Mouse (Mus musculus) MEL (cell line): ENCODE data around the gene Ccdc173. TPM values are rescaled to one million over a fixed set of nuclear protein-coding genes. Genes with fewer than 3 reads are reported as not detected.

Experiments used
- DNase-seq: peaks from one replicate; pipeline ENCODE4 v3.0.0; 2011; ENCODE audit warnings: low read depth, low spot score
- H3K27ac ChIP-seq: 2 replicates; pipeline ENCODE4 v1.5.1; 2012; ENCODE audit warnings: low read depth, mild to moderate bottlenecking, control low read depth, low read length, moderate library complexity; ENCODE audit not compliant: control insufficient read depth
- H3K27me3 ChIP-seq, 2 experiments: fragments of 150-350 bp in 1 of 2; sonication (generic) in 1 of 2; 2 replicates each; pipeline ENCODE4 v1.6.1; 2012; ENCODE audit warnings: low read length in 2 of 2, mild to moderate bottlenecking in 2 of 2, improper control_type of control experiment in 1 of 2, moderate library complexity in 1 of 2; ENCODE audit not compliant: insufficient read depth in 2 of 2, control insufficient read depth in 1 of 2
- H3K36me3 ChIP-seq, 2 experiments: 2 replicates each; pipeline ENCODE4 v1.6.1; 2012 to 2014; ENCODE audit warnings: low read length in 2 of 2, improper control_type of control experiment in 1 of 2, inconsistent platforms in 1 of 2, mild to moderate bottlenecking in 1 of 2; ENCODE audit not compliant: insufficient read depth in 2 of 2, control insufficient read depth in 1 of 2
- H3K4me1 ChIP-seq, 2 experiments: fragments of 150-350 bp in 1 of 2; sonication (generic) in 1 of 2; 2 replicates each; pipeline ENCODE4 v1.6.1; 2012; ENCODE audit warnings: low read length in 2 of 2, improper control_type of control experiment in 1 of 2, mild to moderate bottlenecking in 1 of 2; ENCODE audit not compliant: insufficient read depth in 2 of 2, control insufficient read depth in 1 of 2
- H3K4me3 ChIP-seq, 2 experiments: fragments of 150-350 bp in 1 of 2; sonication (generic) in 1 of 2; 2 replicates each; pipeline ENCODE4 v1.5.1; 2012; ENCODE audit warnings: low read depth in 2 of 2, low read length in 2 of 2, mild to moderate bottlenecking in 2 of 2, moderate library complexity in 2 of 2, control low read depth in 1 of 2, improper control_type of control experiment in 1 of 2; ENCODE audit not compliant: control insufficient read depth in 1 of 2, insufficient read depth in 1 of 2
- H3K79me2 ChIP-seq: 2 replicates; pipeline ENCODE4 v1.6.1; 2012; ENCODE audit warnings: mild to moderate bottlenecking, low read length, moderate library complexity; ENCODE audit not compliant: control insufficient read depth, poor library complexity, insufficient read depth
- H3K9ac ChIP-seq: 2 replicates; pipeline ENCODE4 v1.6.1; 2012; ENCODE audit warnings: low read depth, mild to moderate bottlenecking, control low read depth, low read length, moderate library complexity; ENCODE audit not compliant: control insufficient read depth, poor library complexity, severe bottlenecking
- H3K9me3 ChIP-seq: fragments of 150-350 bp; sonication (generic); replicated peaks from 2 replicates; pipeline ENCODE4 v1.6.1; 2012; ENCODE audit warnings: mild to moderate bottlenecking, low read length, improper control_type of control experiment, moderate library complexity; ENCODE audit not compliant: insufficient read depth
- BHLHE40 ChIP-seq: IDR thresholded peaks from 2 replicates; pipeline ENCODE4 v1.6.1; 2012; ENCODE audit warnings: low read depth, mild to moderate bottlenecking, inconsistent platforms, low read length, improper control_type of control experiment, borderline replicate concordance
- CHD1 ChIP-seq: IDR thresholded peaks from 2 replicates; pipeline ENCODE4 v1.6.1; 2012; ENCODE audit warnings: low read depth, mild to moderate bottlenecking, inconsistent platforms, low read length, improper control_type of control experiment
- CTCF ChIP-seq, 3 experiments: IDR thresholded peaks in 2 of 3; conservative IDR thresholded peaks in 1 of 3; 2 replicates each; pipeline ENCODE4 v1.5.1; 2011 to 2012; ENCODE audit warnings: low read length in 3 of 3, low read depth in 2 of 3, mild to moderate bottlenecking in 2 of 3, improper control_type of control experiment in 1 of 3, inconsistent platforms in 1 of 3, mixed read lengths in 1 of 3, moderate library complexity in 1 of 3; ENCODE audit not compliant: control insufficient read depth in 1 of 3, insufficient read depth in 1 of 3, poor library complexity in 1 of 3, severe bottlenecking in 1 of 3
- E2F4 ChIP-seq: IDR thresholded peaks from 2 replicates; pipeline ENCODE4 v1.6.1; 2011; ENCODE audit warnings: low read depth, low read length, improper control_type of control experiment, borderline replicate concordance
- ELF1 ChIP-seq: IDR thresholded peaks from 2 replicates; pipeline ENCODE4 v1.6.1; 2014; ENCODE audit warnings: low read depth, mild to moderate bottlenecking, inconsistent platforms, low read length, improper control_type of control experiment, moderate library complexity
- EP300 ChIP-seq, 2 experiments: IDR thresholded peaks; 2 replicates each; pipeline ENCODE4 v1.6.1; 2011; ENCODE audit warnings: improper control_type of control experiment in 2 of 2, low read length in 2 of 2, low read depth in 1 of 2, mild to moderate bottlenecking in 1 of 2
- ETS1 ChIP-seq: IDR thresholded peaks from 2 replicates; pipeline ENCODE4 v1.6.1; 2012; ENCODE audit warnings: low read depth, mild to moderate bottlenecking, inconsistent platforms, low read length, improper control_type of control experiment, moderate library complexity
- GABPA ChIP-seq: IDR thresholded peaks from 2 replicates; pipeline ENCODE4 v1.6.1; 2012; ENCODE audit warnings: low read depth, mild to moderate bottlenecking, inconsistent platforms, low read length, improper control_type of control experiment, moderate library complexity
- GATA1 ChIP-seq: IDR thresholded peaks from 2 replicates; pipeline ENCODE4 v1.6.1; 2011; ENCODE audit warnings: low read depth, low read length, improper control_type of control experiment
- HCFC1 ChIP-seq: IDR thresholded peaks from 2 replicates; pipeline ENCODE4 v1.6.1; 2012; ENCODE audit warnings: low read depth, mild to moderate bottlenecking, inconsistent platforms, low read length, improper control_type of control experiment, moderate library complexity
- JUND ChIP-seq: IDR thresholded peaks from 2 replicates; pipeline ENCODE4 v1.6.1; 2011; ENCODE audit warnings: low read depth, mild to moderate bottlenecking, improper control_type of control experiment, low read length
- KAT2A ChIP-seq: conservative IDR thresholded peaks from 2 replicates; pipeline ENCODE4 v1.6.1; 2012; ENCODE audit warnings: low read depth, low read length, improper control_type of control experiment, inconsistent platforms
- MAFK ChIP-seq: IDR thresholded peaks from 2 replicates; pipeline ENCODE4 v1.6.1; 2011; ENCODE audit warnings: low read depth, mild to moderate bottlenecking, low read length, improper control_type of control experiment, borderline replicate concordance
- MAX ChIP-seq: IDR thresholded peaks from 2 replicates; pipeline ENCODE4 v1.6.1; 2011; ENCODE audit warnings: low read length, improper control_type of control experiment
- MAZ ChIP-seq: IDR thresholded peaks from 2 replicates; pipeline ENCODE4 v1.6.1; 2012; ENCODE audit warnings: low read depth, mild to moderate bottlenecking, inconsistent platforms, low read length, improper control_type of control experiment
- MEF2A ChIP-seq: IDR thresholded peaks from 2 replicates; pipeline ENCODE4 v1.6.1; 2014; ENCODE audit warnings: low read depth, mild to moderate bottlenecking, inconsistent platforms, low read length, improper control_type of control experiment; ENCODE audit not compliant: poor library complexity, insufficient replicate concordance, severe bottlenecking; ENCODE audit errors: extremely low read depth
- MXI1 ChIP-seq: IDR thresholded peaks from 2 replicates; pipeline ENCODE4 v1.6.1; 2011; ENCODE audit warnings: mild to moderate bottlenecking, low read depth, low read length, improper control_type of control experiment
- MYC ChIP-seq: IDR thresholded peaks from 2 replicates; pipeline ENCODE4 v1.6.1; 2011; ENCODE audit warnings: low read depth, mild to moderate bottlenecking, low read length, improper control_type of control experiment, moderate library complexity
- NELFE ChIP-seq: IDR thresholded peaks from 2 replicates; pipeline ENCODE4 v1.6.1; 2011; ENCODE audit warnings: low read depth, low read length, improper control_type of control experiment
- NRF1 ChIP-seq: IDR thresholded peaks from 2 replicates; pipeline ENCODE4 v1.6.1; 2014; ENCODE audit warnings: low read depth, mild to moderate bottlenecking, inconsistent platforms, low read length, improper control_type of control experiment, moderate library complexity; ENCODE audit not compliant: poor library complexity, insufficient read depth, severe bottlenecking
- POLR2A ChIP-seq, 2 experiments: IDR thresholded peaks; 2 replicates each; pipeline ENCODE4 v1.6.1; 2011 to 2012; ENCODE audit warnings: low read length in 2 of 2, mild to moderate bottlenecking in 2 of 2, control low read depth in 1 of 2, improper control_type of control experiment in 1 of 2, low read depth in 1 of 2, moderate library complexity in 1 of 2; ENCODE audit not compliant: control insufficient read depth in 1 of 2, insufficient read depth in 1 of 2, poor library complexity in 1 of 2
- POLR2AphosphoS5 ChIP-seq: IDR thresholded peaks from 2 replicates; pipeline ENCODE4 v1.6.1; 2012; ENCODE audit warnings: low read depth, borderline replicate concordance, mild to moderate bottlenecking, inconsistent platforms, low read length, moderate library complexity, mixed read lengths
- RCOR1 ChIP-seq: IDR thresholded peaks from 2 replicates; pipeline ENCODE4 v1.6.1; 2012; ENCODE audit warnings: low read depth, mild to moderate bottlenecking, inconsistent platforms, low read length, improper control_type of control experiment
- SIN3A ChIP-seq: IDR thresholded peaks from 2 replicates; pipeline ENCODE4 v1.6.1; 2012; ENCODE audit warnings: low read length, improper control_type of control experiment, inconsistent platforms
- SMC3 ChIP-seq: IDR thresholded peaks from 2 replicates; pipeline ENCODE4 v1.6.1; 2011; ENCODE audit warnings: low read depth, low read length, improper control_type of control experiment
- TAL1 ChIP-seq: IDR thresholded peaks from 2 replicates; pipeline ENCODE4 v1.6.1; 2012; ENCODE audit warnings: mild to moderate bottlenecking, inconsistent platforms, low read length, moderate library complexity, mixed read lengths
- TBP ChIP-seq: IDR thresholded peaks from 2 replicates; pipeline ENCODE4 v1.8.0; 2011; ENCODE audit warnings: low read depth, low read length, improper control_type of control experiment
- TCF12 ChIP-seq: IDR thresholded peaks from 2 replicates; pipeline ENCODE4 v1.6.1; 2014; ENCODE audit warnings: low read depth, mild to moderate bottlenecking, inconsistent platforms, low read length, improper control_type of control experiment, moderate library complexity
- UBTF ChIP-seq: IDR thresholded peaks from 2 replicates; pipeline ENCODE4 v1.6.1; 2012; ENCODE audit warnings: low read depth, mild to moderate bottlenecking, inconsistent platforms, low read length, improper control_type of control experiment, moderate library complexity, borderline replicate concordance; ENCODE audit not compliant: insufficient read depth
- USF1 ChIP-seq: IDR thresholded peaks from 2 replicates; pipeline ENCODE4 v1.6.1; 2014; ENCODE audit warnings: low read depth, mild to moderate bottlenecking, inconsistent platforms, low read length, improper control_type of control experiment, moderate library complexity
- USF2 ChIP-seq, 2 experiments: IDR thresholded peaks; 2 replicates each; pipeline ENCODE4 v1.6.1; 2011 to 2012; ENCODE audit warnings: improper control_type of control experiment in 2 of 2, low read length in 2 of 2, borderline replicate concordance in 1 of 2, inconsistent platforms in 1 of 2, low read depth in 1 of 2, mild to moderate bottlenecking in 1 of 2; ENCODE audit not compliant: insufficient read depth in 1 of 2
- ZC3H11A ChIP-seq: IDR thresholded peaks from 2 replicates; pipeline ENCODE4 v1.6.1; 2012; ENCODE audit warnings: low read depth, mild to moderate bottlenecking, inconsistent platforms, low read length, improper control_type of control experiment
- ZMIZ1 ChIP-seq: IDR thresholded peaks from 2 replicates; pipeline ENCODE4 v1.6.1; 2012; ENCODE audit warnings: low read depth, mild to moderate bottlenecking, inconsistent platforms, low read length, improper control_type of control experiment, moderate library complexity
- ZNF384 ChIP-seq: IDR thresholded peaks from 2 replicates; pipeline ENCODE4 v1.6.1; 2012; ENCODE audit warnings: low read depth, mild to moderate bottlenecking, inconsistent platforms, low read length, improper control_type of control experiment
- polyA plus RNA-seq, 2 experiments: library from polyadenylated mRNA; stranded (reverse) in 1 of 2; unstranded in 1 of 2; fragments of >175 nt in 1 of 2; fragments of >200 nt in 1 of 2; gene quantifications; 2 replicates each; pipeline versions ENCODE4 v1.2.1 to v1.2.4; 2012; ENCODE audit warnings: low replicate concordance in 2 of 2, low read depth in 1 of 2; ENCODE audit not compliant: insufficient read length in 2 of 2, insufficient read depth in 1 of 2, missing spikeins in 1 of 2
- total RNA-seq: library from RNA; depleted of rRNA; stranded (reverse); fragments of 300-350 nt; gene quantifications from 2 replicates; pipeline ENCODE4 v1.2.3, GENCODE M21; 2012

Ccdc173 gene
- total and polyA plus RNA-seq, 3 experiments = 1.1 to 1.9 TPM; not detected in 1

GRCm38 (mm10) chr2:69722650-69723518, 66.5 kb downstream of the Ccdc173 start:
- H3K36me3 ChIP-seq = peaks cover 6 to 15% of the 10 kb centered on the region in 2 experiments
- peak; percentile 95 for DNase-seq
- H3K9ac ChIP-seq = peak overlapping the region; percentile 95
- H3K79me2 ChIP-seq = peaks cover 33% of the 10 kb centered on the region
- peak overlapping the region; percentile 82 for H3K27ac ChIP-seq
- no peaks in the 10 kb centered on the region for H3K9me3 ChIP-seq
- peaks cover 8 to 13% of the 10 kb centered on the region in 2 experiments for H3K27me3 ChIP-seq
- H3K4me3 ChIP-seq = peak overlapping the region; percentile 91 to 95
- H3K4me1 ChIP-seq = peaks cover 0 to 5% of the 10 kb centered on the region in 2 experiments; a peak in 3 of 4 replicates
- TF ChIP-seq NELFE = peak; percentile 84
- TF ChIP-seq E2F4 = peak; percentile 56; the same call in 1 of the 2 replicates
- TF ChIP-seq CTCF (IDR thresholded peaks at IDR 0.05 in 2 of 3, conservative IDR thresholded peaks at IDR 0.05 in 1 of 3; ENCODE audit: control insufficient read depth in 1 of 3, insufficient read depth in 1 of 3, low read depth in 2 of 3, low read length in 3 of 3, poor library complexity in 1 of 3, severe bottlenecking in 1 of 3) = no peak
- no peak for TF ChIP-seq USF1
- TF ChIP-seq MXI1 = peak; percentile 93
- TF ChIP-seq KAT2A = peak; percentile 84
- no peak for TF ChIP-seq USF2 (IDR thresholded peaks at IDR 0.05; ENCODE audit: borderline replicate concordance in 1 of 2, insufficient read depth in 1 of 2, low read depth in 1 of 2, low read length in 2 of 2)
- 0 out of 2 replicates have a peak, but pooled peaks have one; percentile 36 for TF ChIP-seq ELF1
- no peak for TF ChIP-seq GATA1
- TF ChIP-seq SIN3A = peak; percentile 93
- peak; percentile 78; the same call in 1 of the 2 replicates for TF ChIP-seq MYC
- TF ChIP-seq POLR2AphosphoS5 = no peak
- peak; percentile 68; the same call in 1 of the 2 replicates for TF ChIP-seq ETS1
- TF ChIP-seq CHD1 = no peak
- peak; percentile 86 for TF ChIP-seq MAX
- no peak; the same call in 1 of the 2 replicates for TF ChIP-seq BHLHE40
- TF ChIP-seq JUND = peak; percentile 17; the same call in 1 of the 2 replicates
- no peak for TF ChIP-seq TAL1
- TF ChIP-seq ZNF384 = no peak
- peak; percentile 67 for TF ChIP-seq TBP
- TF ChIP-seq UBTF = peak; percentile 79; the same call in 1 of the 2 replicates
- TF ChIP-seq SMC3 = no peak
- peak; percentile 93 for TF ChIP-seq MAZ
- peak in 1 of 2 experiments; percentile 40; a peak in 1 of 4 replicates for TF ChIP-seq EP300 (IDR thresholded peaks at IDR 0.05; ENCODE audit: low read depth in 1 of 2, low read length in 2 of 2)
- TF ChIP-seq NRF1 = no peak
- no peak for TF ChIP-seq RCOR1
- no peak for TF ChIP-seq MEF2A
- TF ChIP-seq POLR2A (IDR thresholded peaks at IDR 0.05; ENCODE audit: control insufficient read depth in 1 of 2, insufficient read depth in 1 of 2, low read depth in 1 of 2, low read length in 2 of 2, poor library complexity in 1 of 2) = peak in 1 of 2 experiments; percentile 85; a peak in 3 of 4 replicates
- peak; percentile 74; the same call in 1 of the 2 replicates for TF ChIP-seq GABPA
- peak; percentile 67 for TF ChIP-seq TCF12
- TF ChIP-seq ZMIZ1 = peak; percentile 23
- peak; percentile 97 for TF ChIP-seq HCFC1
- TF ChIP-seq MAFK = peak; percentile 76
- peak; percentile 27; the same call in 1 of the 2 replicates for TF ChIP-seq ZC3H11A
